ENCODE assay signal across 7 mouse cellular contexts in genomic region chr1:151570981-151571837, GRCm38 (mm10). TPM values are rescaled to one million over a fixed set of nuclear protein-coding genes. Genes with fewer than 3 reads are reported as not detected.
DNase-seq lines count a peak whose midpoint lies in the region; ATAC-seq and TF ChIP-seq lines count a peak whose summit lies in the region.

Gene Fam129a (plus strand): TSS chr1:151571186.

- peak within 1 kb of the TSS; percentile 57 for H3K9ac ChIP-seq in liver, embryonic 11.5 days (ENCODE audit: low read depth, low read length)
- H3K9ac ChIP-seq in midbrain, postnatal 0 days (replicated peaks; ENCODE audit: low read length, poor library complexity, severe bottlenecking): peak within 1 kb of the TSS; percentile 54; the same call in 1 of the 2 replicates
- peak within 1 kb of the TSS; percentile 77 for H3K9ac ChIP-seq in stomach, postnatal 0 days (ENCODE audit: low read length)

- H3K9me3 ChIP-seq in liver, embryonic 11.5 days (ENCODE audit: control insufficient read depth, low read length): no peaks in the 10 kb centered on the region
- H3K9me3 ChIP-seq in midbrain, postnatal 0 days (ENCODE audit: low read length): no peaks in the 10 kb centered on the region
- no peaks in the 10 kb centered on the region for H3K9me3 ChIP-seq in stomach, postnatal 0 days (ENCODE audit: control insufficient read depth, low read length)

- TF ChIP-seq POLR2A in cortical plate, adult 2 months (IDR thresholded peaks at IDR 0.05; ENCODE audit: extremely low read depth, insufficient read depth, low read length): no peak

- peak; percentile 77 for ATAC-seq in activated CD4-positive, CD25-positive, alpha-beta regulatory T cell, adult 4 months
- peak; percentile 85 for ATAC-seq in inflammation-experienced regulatory T-cells, adult 6 months
- ATAC-seq in liver, embryonic 11.5 days (replicated peaks; ENCODE audit: low FRiP score): peak; percentile 70
- no peak; the same call in 1 of the 2 replicates for ATAC-seq in midbrain, postnatal 0 days (ENCODE audit: low FRiP score)
- ATAC-seq in stomach, postnatal 0 days (ENCODE audit: low FRiP score, low TSS enrichment): peak; percentile 94

- H3K27me3 ChIP-seq in liver, embryonic 11.5 days (replicated peaks; ENCODE audit: control insufficient read depth, insufficient read depth, low read length): peaks cover 14% of the 10 kb centered on the region
- H3K27me3 ChIP-seq in midbrain, postnatal 0 days (ENCODE audit: insufficient read depth, low read length): peaks cover 17% of the 10 kb centered on the region
- H3K27me3 ChIP-seq in stomach, postnatal 0 days (ENCODE audit: control insufficient read depth, insufficient read depth, low read length): no peaks in the 10 kb centered on the region

- peak; percentile 48 to 66 for DNase-seq in gastrocnemius, postnatal 4 days (ENCODE audit: low spot score in 2 of 2)
- peak; percentile 55 for DNase-seq in liver, embryonic 11.5 days (ENCODE audit: low spot score)
- no peak for DNase-seq in midbrain, postnatal 0 days (ENCODE audit: low spot score)
- peak; percentile 73 for DNase-seq in stomach, postnatal 0 days (ENCODE audit: low spot score)

- peak within 1 kb of the TSS; percentile 29 for H3K4me3 ChIP-seq in cortical plate, adult 2 months (ENCODE audit: insufficient read depth, low read length)
- peak within 1 kb of the TSS; percentile 45 for H3K4me3 ChIP-seq in liver, embryonic 11.5 days (ENCODE audit: low read depth, low read length)
- H3K4me3 ChIP-seq in midbrain, postnatal 0 days (ENCODE audit: low read depth, low read length): peak within 1 kb of the TSS; percentile 43
- peak within 1 kb of the TSS; percentile 69 for H3K4me3 ChIP-seq in stomach, postnatal 0 days (ENCODE audit: low read depth, low read length)

- H3K27ac ChIP-seq in cortical plate, adult 2 months (ENCODE audit: insufficient read depth, low read length): no peak within 1 kb of the TSS
- no peak within 1 kb of the TSS for H3K27ac ChIP-seq in liver, embryonic 11.5 days (ENCODE audit: low read depth, low read length)
- no peak within 1 kb of the TSS for H3K27ac ChIP-seq in midbrain, postnatal 0 days (ENCODE audit: low read depth, low read length)
- peak within 1 kb of the TSS; percentile 74 for H3K27ac ChIP-seq in stomach, postnatal 0 days (replicated peaks)

- 5% methylated on average over 46 of the region's 46 CpGs for WGBS in liver, embryonic 11.5 days
- WGBS in midbrain, postnatal 0 days: 5% methylated on average over 46 of the region's 46 CpGs
- 7% methylated on average over 38 of the region's 46 CpGs for WGBS in stomach, postnatal 0 days

- peak within 1 kb of the TSS; percentile 83 for H3K4me2 ChIP-seq in liver, embryonic 11.5 days
- H3K4me2 ChIP-seq in midbrain, postnatal 0 days (ENCODE audit: low read depth, low read length, poor library complexity, severe bottlenecking): peak within 1 kb of the TSS; percentile 83
- H3K4me2 ChIP-seq in stomach, postnatal 0 days (replicated peaks; ENCODE audit: low read depth): peak within 1 kb of the TSS; percentile 93

- no peaks in the 10 kb centered on the region for H3K36me3 ChIP-seq in liver, embryonic 11.5 days (ENCODE audit: control insufficient read depth, insufficient read depth, low read length)
- no peaks in the 10 kb centered on the region for H3K36me3 ChIP-seq in midbrain, postnatal 0 days (ENCODE audit: insufficient read depth, low read length)
- no peaks in the 10 kb centered on the region for H3K36me3 ChIP-seq in stomach, postnatal 0 days (ENCODE audit: control insufficient read depth, insufficient read depth, low read length)

- no peak for TF ChIP-seq EP300 in stomach, postnatal 0 days (optimal IDR thresholded peaks at IDR 0.05)

- no peak for TF ChIP-seq CTCF in cortical plate, adult 2 months (IDR thresholded peaks at IDR 0.05; ENCODE audit: extremely low read depth, insufficient read depth, low read length)
- TF ChIP-seq CTCF in midbrain, postnatal 0 days (IDR thresholded peaks at IDR 0.05): no peak
- TF ChIP-seq CTCF in stomach, postnatal 0 days (IDR thresholded peaks at IDR 0.05; ENCODE audit: low read depth): peak; percentile 6; the same call in 1 of the 2 replicates

- no peaks in the 10 kb centered on the region for H3K4me1 ChIP-seq in cortical plate, adult 2 months (ENCODE audit: control insufficient read depth, insufficient read depth, low read length)
- peaks cover 12% of the 10 kb centered on the region for H3K4me1 ChIP-seq in liver, embryonic 11.5 days (replicated peaks; ENCODE audit: control insufficient read depth, insufficient read depth, low read length)
- H3K4me1 ChIP-seq in midbrain, postnatal 0 days (ENCODE audit: insufficient read depth, low read length): peaks cover 7% of the 10 kb centered on the region; the same call in 1 of the 2 replicates
- H3K4me1 ChIP-seq in stomach, postnatal 0 days (replicated peaks; ENCODE audit: control insufficient read depth, insufficient read depth): no peaks in the 10 kb centered on the region

RNA-seq across cellular contexts. Expression of gene Fam129a, which starts in this region (rescaled TPM):
- polyA plus RNA-seq in activated CD4-positive, CD25-positive, alpha-beta regulatory T cell, adult 4 months (2017; shearing (Covaris generic)): 10 to 100 TPM; 47.7 to 72.5 TPM
- polyA plus RNA-seq in cortical plate, adult 2 months (2012; rRNA removed): 1.6 and 2.1 TPM in 2 replicates
- total RNA-seq in gastrocnemius, postnatal 4 days (2021): 10 to 100 TPM; 55.7 to 66.2 TPM
- 10 to 100 TPM; 49.9 to 96.7 (median 68.7) TPM for polyA plus RNA-seq in inflammation-experienced regulatory T-cells, adult 6 months (2017; shearing (Covaris generic))
- polyA plus RNA-seq in liver, embryonic 11.5 days (2014; fragmentation: Nextera tagmentation; extraction: Ambion mirVana): 2.1 and 3.0 TPM in 2 replicates
- 1.4 and 3.5 TPM in 2 replicates for total RNA-seq in midbrain, postnatal 0 days (2014; rRNA removed)
- polyA plus RNA-seq in midbrain, postnatal 0 days (2015; fragmentation: Nextera tagmentation; extraction: Ambion mirVana): 1.2 and 1.6 TPM in 2 replicates
- polyA plus RNA-seq in stomach, postnatal 0 days (2015; fragmentation: Nextera tagmentation; extraction: Ambion mirVana): 17.7 and 23.5 TPM in 2 replicates

Comparison
In these comparisons a context has a peak if more than half of its experiments do, and no peak if none do; other contexts are left out.
1. RNA of gene Fam129a (total RNA-seq): 55.7 to 66.2 TPM in gastrocnemius, postnatal 4 days; 1.4 to 3.5 TPM in midbrain, postnatal 0 days; every median in the first group is over 10 times any median in the second.
2. Peak in every context shown above with its lines, with median percentiles within 50 percentile points of each other: H3K4me3 ChIP-seq, H3K4me2 ChIP-seq and H3K9ac ChIP-seq.